Mouse (Mus musculus): ENCODE measurements at regions not wholly inside any gene's neighbourhood (a gene's known extent, or its start where the extent isn't known, plus 50 kb on each side); places are given as distances from the start of the nearest gene placed in this dataset.

DNA sequence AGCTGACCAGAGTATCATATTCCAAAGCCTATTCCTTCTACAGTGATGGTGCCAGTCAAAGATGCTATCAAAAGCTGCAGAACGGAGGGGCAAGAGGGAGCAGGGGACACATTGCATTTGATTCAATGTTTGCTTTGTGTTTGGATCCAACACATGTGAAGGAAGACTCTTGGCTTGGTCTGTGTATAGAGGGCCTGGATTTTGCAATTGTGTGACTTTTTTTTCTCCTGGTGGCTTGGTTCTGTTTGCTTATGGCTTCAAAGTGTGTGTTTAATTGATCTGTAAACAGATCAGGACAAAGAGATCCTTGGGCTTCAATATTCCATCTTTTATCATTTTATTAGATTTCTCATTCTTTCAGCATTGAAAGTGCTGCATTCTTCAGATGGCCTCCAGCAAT is 504.2 kb downstream of the Slc4a3 start:
- TF ChIP-seq CTCF (IDR thresholded peaks at IDR 0.05; ENCODE audit: extremely low read depth, insufficient read depth, insufficient read length, insufficient replicate concordance) (no peak), POLR2A (IDR thresholded peaks at IDR 0.05; ENCODE audit: low read depth, low read length) (no peak)

All from spleen, adult 2 months (tissue).